Mouse (Mus musculus) myocyte (in vitro differentiated cells): ENCODE results near the gene Cacna1s. TPM values are rescaled to one million over a fixed set of nuclear protein-coding genes. Genes with fewer than 3 reads are reported as not detected.

Experiments used
- H3K27me3 ChIP-seq: one replicate; pipeline ENCODE4 v1.6.1; 2011; ENCODE audit not compliant: control insufficient read depth, insufficient read depth, insufficient read length
- H3K36me3 ChIP-seq: one replicate; pipeline ENCODE4 v1.6.1; 2011; ENCODE audit not compliant: control insufficient read depth, insufficient read depth
- H3K4me2 ChIP-seq: one replicate; pipeline ENCODE4 v1.6.1; 2011; ENCODE audit warnings: low read depth, control low read depth
- H3K4me3 ChIP-seq: one replicate; pipeline ENCODE4 v1.5.1; 2011; ENCODE audit warnings: mild to moderate bottlenecking, control low read depth, moderate library complexity
- H3K79me2 ChIP-seq: one replicate; pipeline ENCODE4 v1.6.1; 2011; ENCODE audit not compliant: control insufficient read depth, insufficient read depth
- H3ac ChIP-seq: one replicate; pipeline ENCODE4 v1.6.1; 2011; ENCODE audit not compliant: control insufficient read depth, insufficient read length
- CEBPB ChIP-seq: IDR thresholded peaks from 2 replicates; pipeline ENCODE4 v1.6.1; 2011; ENCODE audit warnings: mild to moderate bottlenecking, moderate library complexity; ENCODE audit not compliant: poor library complexity, insufficient read depth, severe bottlenecking
- E2F4 ChIP-seq: IDR thresholded peaks from one replicate; pipeline ENCODE4 v1.6.1; 2011; ENCODE audit warnings: mild to moderate bottlenecking, control low read depth, moderate library complexity; ENCODE audit not compliant: insufficient read depth
- MAX ChIP-seq: IDR thresholded peaks from one replicate; pipeline ENCODE4 v1.6.1; 2011; ENCODE audit warnings: low read depth, mild to moderate bottlenecking, control low read depth
- MYOD1 ChIP-seq, 3 experiments: IDR thresholded peaks; one replicate each; pipeline ENCODE4 v1.6.1; 2011; ENCODE audit warnings: control low read depth in 2 of 3, low read depth in 2 of 3, mild to moderate bottlenecking in 2 of 3, moderate library complexity in 1 of 3; ENCODE audit not compliant: insufficient read length in 2 of 3, control insufficient read depth in 1 of 3
- MYOG ChIP-seq, 3 experiments: IDR thresholded peaks; one replicate each; pipeline ENCODE4 v1.6.1; 2011; ENCODE audit warnings: control low read depth in 2 of 3, low read depth in 2 of 3, mild to moderate bottlenecking in 2 of 3; ENCODE audit not compliant: insufficient read length in 2 of 3, control insufficient read depth in 1 of 3, insufficient read depth in 1 of 3
- POLR2A ChIP-seq: IDR thresholded peaks from one replicate; pipeline ENCODE4 v1.6.1; 2011; ENCODE audit warnings: low read depth, mild to moderate bottlenecking, control low read depth, moderate library complexity; ENCODE audit not compliant: insufficient read length
- POLR2AphosphoS2 ChIP-seq: IDR thresholded peaks from one replicate; pipeline ENCODE4 v1.6.1; 2011; ENCODE audit warnings: low read depth, control low read depth; ENCODE audit not compliant: insufficient read length
- REST ChIP-seq: IDR thresholded peaks from one replicate; pipeline ENCODE4 v1.6.1; 2011; ENCODE audit warnings: mild to moderate bottlenecking, control low read depth, moderate library complexity; ENCODE audit not compliant: insufficient read depth, insufficient read length
- SRF ChIP-seq: IDR thresholded peaks from one replicate; pipeline ENCODE4 v1.6.1; 2011; ENCODE audit warnings: low read depth; ENCODE audit not compliant: control insufficient read depth, insufficient read length
- TCF12 ChIP-seq: IDR thresholded peaks from one replicate; pipeline ENCODE4 v1.6.1; 2011; ENCODE audit warnings: mild to moderate bottlenecking, control low read depth; ENCODE audit not compliant: poor library complexity, insufficient read depth, severe bottlenecking
- TCF3 ChIP-seq: IDR thresholded peaks from one replicate; pipeline ENCODE4 v1.6.1; 2011; ENCODE audit warnings: low read depth, control low read depth; ENCODE audit not compliant: insufficient read length
- USF1 ChIP-seq: IDR thresholded peaks from one replicate; pipeline ENCODE4 v1.6.1; 2011; ENCODE audit warnings: low read depth, mild to moderate bottlenecking, control low read depth, moderate library complexity
- polyA plus RNA-seq: library from polyadenylated mRNA; unstranded; fragments of >200 nt; fragmentation: generic; extraction: Trizol; gene quantifications from one replicate; pipeline ENCODE4 v1.2.1, GENCODE M21; 2012; ENCODE audit warnings: missing spikeins

Gene Cacna1s
- polyA plus RNA-seq, 1 experiment: 177 TPM

DNA sequence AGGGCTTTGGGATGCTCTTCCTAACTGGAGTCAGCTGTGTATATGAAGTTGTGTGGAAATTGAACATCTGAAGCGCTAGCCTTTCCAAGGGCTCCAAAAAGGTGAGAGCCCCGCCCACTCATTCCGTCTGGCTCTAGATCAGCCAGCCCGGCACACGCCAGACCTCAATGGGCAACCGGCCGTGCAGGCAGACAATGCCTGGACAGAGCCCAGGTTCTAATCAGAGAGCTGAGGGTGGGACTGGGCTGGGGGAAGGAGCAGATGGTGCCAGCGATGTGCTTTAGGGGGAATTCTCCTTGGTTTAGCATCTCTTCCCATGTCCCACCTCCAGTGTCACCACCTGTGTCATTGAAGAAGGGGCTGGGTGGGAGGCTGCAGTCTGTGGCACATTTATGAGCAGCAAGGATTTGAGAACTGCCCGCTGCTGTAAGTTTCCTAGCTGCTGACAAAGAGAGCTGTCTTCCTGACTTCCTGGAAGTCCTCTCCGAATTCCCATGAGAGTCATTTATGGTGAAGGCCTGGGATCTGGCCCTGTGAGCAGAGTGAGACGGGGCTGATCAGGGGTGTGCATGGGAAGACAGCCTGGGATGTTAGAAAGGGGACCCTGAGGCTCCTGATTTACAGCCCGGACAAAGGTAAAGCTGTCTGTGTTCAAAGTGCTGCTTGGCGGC is 81.2 kb downstream of the Cacna1s start:
- Histone ChIP-seq H3K4me3 (peak overlapping the region; percentile 57), H3K4me2 (peak overlapping the region; percentile 91), H3K79me2 (peaks cover 43% of the 10 kb centered on the region), H3K36me3 (no peaks in the 10 kb centered on the region), H3K27me3 (no peaks in the 10 kb centered on the region), H3ac (no peak overlapping the region)
- TF ChIP-seq TCF12: no peak
- no peak for TF ChIP-seq SRF
- no peak for TF ChIP-seq CEBPB

- H3K36me3 ChIP-seq: no peaks in the 10 kb centered on the region
- peak overlapping the region; percentile 57 for H3K4me3 ChIP-seq
- TF ChIP-seq TCF12 (no peak), POLR2AphosphoS2 (no peak), TCF3 (no peak), POLR2A (no peak), MYOD1 (IDR thresholded peaks at IDR 0.05; ENCODE audit: control insufficient read depth in 1 of 3, insufficient read length in 2 of 3, low read depth in 2 of 3) (no peak), E2F4 (no peak), USF1 (no peak), CEBPB (no peak), MAX (no peak), REST (no peak), SRF (no peak), MYOG (IDR thresholded peaks at IDR 0.05; ENCODE audit: control insufficient read depth in 1 of 3, insufficient read depth in 1 of 3, insufficient read length in 2 of 3, low read depth in 2 of 3) (no peak)
- peaks cover 50% of the 10 kb centered on the region for H3K79me2 ChIP-seq
- no peak overlapping the region for H3ac ChIP-seq
- peak overlapping the region; percentile 91 for H3K4me2 ChIP-seq
- no peaks in the 10 kb centered on the region for H3K27me3 ChIP-seq
Observed at GRCm38 (mm10) chr1:136134547-136134946, 82.0 kb downstream of the Cacna1s start.

DNA sequence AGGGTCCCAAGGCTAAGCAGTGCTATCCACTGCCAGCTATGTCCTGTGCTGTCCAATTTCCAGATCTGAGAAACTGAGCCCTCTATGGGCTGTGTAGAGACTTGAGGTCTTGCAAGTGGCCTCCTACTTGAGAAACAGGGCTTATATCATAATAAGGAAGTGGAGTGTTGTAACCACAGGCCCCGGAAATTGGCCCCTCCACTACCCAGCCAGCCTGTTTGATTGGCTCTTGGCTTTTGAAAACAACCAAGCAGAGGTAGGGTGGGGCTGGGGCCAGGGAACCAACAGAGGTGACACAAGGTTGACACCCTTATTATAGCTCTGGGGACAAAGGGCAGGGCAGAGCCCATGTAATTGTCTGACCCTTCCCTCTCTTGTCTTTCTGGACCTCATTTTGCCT is 82.5 kb downstream of the Cacna1s start:
- Histone ChIP-seq H3K79me2 (peaks cover 50% of the 10 kb centered on the region), H3ac (no peak overlapping the region), H3K36me3 (no peaks in the 10 kb centered on the region), H3K27me3 (no peaks in the 10 kb centered on the region), H3K4me3 (peak overlapping the region; percentile 57), H3K4me2 (peak overlapping the region; percentile 91)
- no peak for TF ChIP-seq MYOG (IDR thresholded peaks at IDR 0.05; ENCODE audit: control insufficient read depth in 1 of 3, insufficient read depth in 1 of 3, insufficient read length in 2 of 3, low read depth in 2 of 3)
- TF ChIP-seq MAX: no peak
- TF ChIP-seq TCF12: no peak
- no peak for TF ChIP-seq TCF3
- no peak for TF ChIP-seq POLR2A

DNA sequence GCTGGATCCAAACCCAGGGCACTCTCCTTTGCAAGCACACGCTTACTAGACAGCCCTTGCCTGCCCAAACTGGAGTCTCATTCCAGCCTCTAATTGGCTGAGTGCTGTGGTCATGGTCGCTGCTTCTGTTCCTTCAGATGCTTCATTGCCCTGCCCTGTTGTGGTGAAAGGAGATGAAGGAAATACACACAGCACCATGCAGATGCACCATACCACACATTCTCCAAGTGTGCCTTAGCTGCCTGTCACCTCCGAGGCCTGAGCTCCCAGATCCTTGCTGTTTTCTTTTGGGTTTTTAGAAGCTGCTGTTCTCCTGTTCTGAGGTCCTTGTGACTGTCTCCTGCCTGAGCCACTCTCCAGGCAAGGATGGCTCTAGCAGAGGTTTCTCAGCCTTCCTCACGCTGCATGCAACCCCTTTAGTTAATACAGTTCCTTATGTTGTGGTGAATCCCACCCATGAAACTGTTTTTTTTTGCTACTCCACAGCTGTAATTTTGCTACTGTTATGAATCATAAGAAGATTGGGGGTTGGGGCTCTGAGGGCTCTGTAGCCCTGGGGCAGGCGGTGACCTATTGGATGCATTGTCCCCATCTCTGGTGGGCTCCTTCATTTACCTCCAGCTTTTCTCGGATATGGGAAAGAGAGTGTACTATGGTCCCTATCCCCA is 83.4 kb downstream of the Cacna1s start:
- Histone ChIP-seq H3K4me3 (no peak overlapping the region), H3K4me2 (peak overlapping the region; percentile 91), H3K36me3 (no peaks in the 10 kb centered on the region), H3ac (no peak overlapping the region), H3K79me2 (peaks cover 54% of the 10 kb centered on the region), H3K27me3 (no peaks in the 10 kb centered on the region)
- TF ChIP-seq MYOD1 (IDR thresholded peaks at IDR 0.05; ENCODE audit: control insufficient read depth in 1 of 3, insufficient read length in 2 of 3, low read depth in 2 of 3): no peak
- no peak for TF ChIP-seq MAX
- no peak for TF ChIP-seq TCF3
- TF ChIP-seq MYOG (IDR thresholded peaks at IDR 0.05; ENCODE audit: control insufficient read depth in 1 of 3, insufficient read depth in 1 of 3, insufficient read length in 2 of 3, low read depth in 2 of 3): no peak
- no peak for TF ChIP-seq POLR2AphosphoS2
- no peak for TF ChIP-seq SRF
- no peak for TF ChIP-seq POLR2A
- TF ChIP-seq REST: no peak

- TF ChIP-seq MYOD1 (IDR thresholded peaks at IDR 0.05; ENCODE audit: control insufficient read depth in 1 of 3, insufficient read length in 2 of 3, low read depth in 2 of 3): peak in 2 of 3 experiments; percentile 74 to 87
- no peak for TF ChIP-seq POLR2AphosphoS2
- TF ChIP-seq MYOG (IDR thresholded peaks at IDR 0.05; ENCODE audit: control insufficient read depth in 1 of 3, insufficient read depth in 1 of 3, insufficient read length in 2 of 3, low read depth in 2 of 3): peak in 2 of 3 experiments; percentile 57 to 87
- TF ChIP-seq TCF12: peak; percentile 21
- TF ChIP-seq TCF3: peak; percentile 38
- Histone ChIP-seq H3K4me2 (peak overlapping the region; percentile 91), H3ac (no peak overlapping the region)
Observed at GRCm38 (mm10) chr1:136136547-136136946, 84.0 kb downstream of the Cacna1s start.

More at GRCm38 (mm10) chr1:136136547-136136946, 84.0 kb downstream of the Cacna1s start:
- Histone ChIP-seq H3K27me3 (no peaks in the 10 kb centered on the region), H3K4me3 (peak overlapping the region; percentile 5), H3K79me2 (peaks cover 60% of the 10 kb centered on the region), H3K36me3 (no peaks in the 10 kb centered on the region)
